Mouse (Mus musculus) stomach, postnatal 0 days (tissue): ENCODE measurements around the gene Gbf1. TPM values are rescaled to one million over a fixed set of nuclear protein-coding genes. Genes with fewer than 3 reads are reported as not detected.

ENCODE experiments used
- ATAC-seq: fragments of 200-750 bp; cut with Nextera tagmentation; 2 replicates; pipeline ENCODE4 v1.8.0; 2017; ENCODE audit not compliant: low FRiP score, low TSS enrichment
- DNase-seq: peaks from one replicate; pipeline ENCODE4 v3.0.0-alpha.2; 2016; ENCODE audit warnings: low spot score
- H3K27ac ChIP-seq: fragments of 300-500 bp; sonication (generic); replicated peaks from 2 replicates; pipeline ENCODE4 v1.5.1; 2014; ENCODE audit warnings: mild to moderate bottlenecking, control low read depth
- H3K27me3 ChIP-seq: fragments of 300-500 bp; sonication (generic); 2 replicates; pipeline ENCODE4 v1.6.1; 2014; ENCODE audit warnings: low read length; ENCODE audit not compliant: control insufficient read depth, insufficient read depth
- H3K36me3 ChIP-seq: fragments of 300-500 bp; sonication (generic); 2 replicates; pipeline ENCODE4 v1.6.1; 2014; ENCODE audit warnings: low read length, mixed read lengths; ENCODE audit not compliant: control insufficient read depth, insufficient read depth
- H3K4me1 ChIP-seq: fragments of 300-500 bp; sonication (generic); replicated peaks from 2 replicates; pipeline ENCODE4 v1.6.1; 2014; ENCODE audit warnings: antibody characterized with exemption; ENCODE audit not compliant: control insufficient read depth, insufficient read depth
- H3K4me2 ChIP-seq: fragments of 300-500 bp; sonication (generic); replicated peaks from 2 replicates; pipeline ENCODE4 v1.6.1; 2014; ENCODE audit warnings: low read depth, mild to moderate bottlenecking, control low read depth, moderate library complexity
- H3K4me3 ChIP-seq: fragments of 300-500 bp; sonication (generic); 2 replicates; pipeline ENCODE4 v1.5.1; 2014; ENCODE audit warnings: low read depth, low read length, control low read depth
- H3K9ac ChIP-seq: fragments of 300-500 bp; sonication (generic); 2 replicates; pipeline ENCODE4 v1.6.1; 2014; ENCODE audit warnings: mild to moderate bottlenecking, low read length, control low read depth, mixed read lengths
- H3K9me3 ChIP-seq: fragments of 300-500 bp; sonication (generic); 2 replicates; pipeline ENCODE4 v1.6.1; 2016; ENCODE audit warnings: low read length; ENCODE audit not compliant: control insufficient read depth
- CTCF ChIP-seq: IDR thresholded peaks from 2 replicates; pipeline ENCODE4 v1.5.1; 2016; ENCODE audit warnings: antibody characterized with exemption, low read depth, mild to moderate bottlenecking, moderate library complexity
- EP300 ChIP-seq: optimal IDR thresholded peaks from 2 replicates; pipeline ENCODE3; 2016; ENCODE audit warnings: antibody characterized with exemption
- WGBS: fragments of 180-500 bp; shearing (Covaris S2); extraction: QIAGEN DNeasy Blood & Tissue Kit; methylation state at CpG from one replicate; pipeline ENCODE4 v1.1.7; 2014; 5-methylcytosine and 5-hydroxymethylcytosine counted together
- polyA plus RNA-seq: library from polyadenylated mRNA; unstranded; fragments of >200 nt; fragmentation: Nextera tagmentation; extraction: Ambion mirVana; gene quantifications from 2 replicates; pipeline ENCODE4 v1.2.1, GENCODE M21; 2015

Gbf1 gene
- polyA plus RNA-seq, 1 experiment from 2014 or later, result 29.0 TPM

- H3K4me1 ChIP-seq, result no peaks in the 10 kb centered on the region
- H3K9ac ChIP-seq, result no peak overlapping the region
- no peaks in the 10 kb centered on the region for H3K36me3 ChIP-seq
- DNase-seq, result peak; percentile 31
- no peak overlapping the region for H3K27ac ChIP-seq
- TF ChIP-seq CTCF (peak; percentile 57), EP300 (no peak)
- no peak overlapping the region for H3K4me3 ChIP-seq
- ATAC-seq, result no peak
- H3K9me3 ChIP-seq, result no peaks in the 10 kb centered on the region
- no peak overlapping the region for H3K4me2 ChIP-seq
- 30% methylated on average over 7 of the region's 7 CpGs for WGBS
- no peaks in the 10 kb centered on the region for H3K27me3 ChIP-seq
Observed at GRCm38 (mm10) chr19:46248991-46249390, 96.7 kb downstream of the Gbf1 start.

GRCm38 (mm10) chr19:46254163-46254752, 101.9 kb downstream of the Gbf1 start:
- Histone ChIP-seq H3K36me3 (peaks cover 9% of the 10 kb centered on the region; the same call in 1 of the 2 replicates), H3K27me3 (no peaks in the 10 kb centered on the region), H3K27ac (no peak overlapping the region), H3K4me3 (no peak overlapping the region), H3K9ac (no peak overlapping the region), H3K9me3 (no peaks in the 10 kb centered on the region), H3K4me2 (no peak overlapping the region), H3K4me1 (no peaks in the 10 kb centered on the region)
- WGBS, result 33% methylated on average over 7 of the region's 7 CpGs
- ATAC-seq (no peak), DNase-seq (peak; percentile 20)
- TF ChIP-seq CTCF, result peak; percentile 89
- TF ChIP-seq EP300, result no peak

DNA sequence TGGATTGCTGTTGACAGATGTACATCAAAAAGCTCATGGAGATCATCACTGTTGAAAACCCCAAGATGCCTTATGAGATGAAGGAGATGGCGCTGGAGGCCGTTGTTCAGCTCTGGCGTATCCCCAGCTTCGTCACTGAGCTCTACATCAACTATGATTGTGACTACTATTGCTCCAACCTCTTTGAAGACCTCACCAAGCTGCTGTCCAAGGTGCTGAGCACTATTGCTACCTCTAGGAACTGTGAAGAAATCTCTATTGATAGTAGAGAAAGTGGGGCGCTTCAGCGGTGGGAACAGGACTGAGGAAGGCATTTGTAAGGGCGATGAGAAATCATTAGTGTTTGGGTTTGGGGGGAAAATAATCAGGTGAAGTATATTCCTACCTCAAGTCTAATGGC, 112.5 kb downstream of the Gbf1 start:
- no peaks in the 10 kb centered on the region for H3K4me1 ChIP-seq
- H3K4me3 ChIP-seq, result no peak overlapping the region
- H3K27ac ChIP-seq, result no peak overlapping the region
- H3K9me3 ChIP-seq, result no peaks in the 10 kb centered on the region
- WGBS, result 91% methylated on average over 7 of the region's 7 CpGs
- no peaks in the 10 kb centered on the region for H3K27me3 ChIP-seq
- ATAC-seq (no peak), DNase-seq (no peak)
- no peak overlapping the region for H3K4me2 ChIP-seq
- H3K9ac ChIP-seq, result no peak overlapping the region
- H3K36me3 ChIP-seq, result peaks cover 51% of the 10 kb centered on the region
- TF ChIP-seq EP300 (no peak), CTCF (no peak)

DNA sequence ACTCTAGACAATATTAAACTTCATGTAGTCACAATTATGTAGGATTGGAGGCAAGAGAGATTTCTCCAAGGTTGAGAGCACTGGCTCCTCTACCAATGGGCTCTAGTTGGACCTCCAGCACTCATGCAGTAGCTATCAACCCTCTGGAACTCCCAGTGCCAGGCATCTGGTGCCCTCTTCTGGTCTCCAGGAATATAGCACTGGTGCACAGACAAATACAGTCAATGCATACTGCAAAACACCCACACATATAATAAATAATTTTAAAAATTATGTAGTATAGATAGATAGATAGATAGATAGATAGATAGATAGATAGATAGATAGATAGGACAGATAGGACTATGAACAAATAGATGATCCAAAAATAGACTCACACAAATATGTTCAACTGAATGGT, 123.0 kb downstream of the Gbf1 start:
- no peaks in the 10 kb centered on the region for H3K9me3 ChIP-seq
- no peak for ATAC-seq
- peaks cover 28% of the 10 kb centered on the region for H3K36me3 ChIP-seq
- H3K4me1 ChIP-seq, result no peaks in the 10 kb centered on the region
- no peak overlapping the region for H3K9ac ChIP-seq
- H3K4me2 ChIP-seq, result no peak overlapping the region
- TF ChIP-seq EP300 (no peak), CTCF (peak; percentile 67)
- H3K27me3 ChIP-seq, result no peaks in the 10 kb centered on the region
- peak; percentile 32 for DNase-seq
- H3K27ac ChIP-seq, result no peak overlapping the region
- H3K4me3 ChIP-seq, result no peak overlapping the region

GRCm38 (mm10) chr19:46282081-46282849, 130.0 kb downstream of the Gbf1 start:
- Histone ChIP-seq H3K4me3 (no peak overlapping the region), H3K4me1 (no peaks in the 10 kb centered on the region), H3K4me2 (no peak overlapping the region), H3K9ac (no peak overlapping the region), H3K9me3 (no peaks in the 10 kb centered on the region), H3K27ac (no peak overlapping the region), H3K27me3 (no peaks in the 10 kb centered on the region), H3K36me3 (peaks cover 41% of the 10 kb centered on the region)
- TF ChIP-seq CTCF (peak; percentile 45), EP300 (no peak)
- no peak for DNase-seq
- 95% methylated on average over 11 of the region's 11 CpGs for WGBS
- ATAC-seq, result no peak

DNA sequence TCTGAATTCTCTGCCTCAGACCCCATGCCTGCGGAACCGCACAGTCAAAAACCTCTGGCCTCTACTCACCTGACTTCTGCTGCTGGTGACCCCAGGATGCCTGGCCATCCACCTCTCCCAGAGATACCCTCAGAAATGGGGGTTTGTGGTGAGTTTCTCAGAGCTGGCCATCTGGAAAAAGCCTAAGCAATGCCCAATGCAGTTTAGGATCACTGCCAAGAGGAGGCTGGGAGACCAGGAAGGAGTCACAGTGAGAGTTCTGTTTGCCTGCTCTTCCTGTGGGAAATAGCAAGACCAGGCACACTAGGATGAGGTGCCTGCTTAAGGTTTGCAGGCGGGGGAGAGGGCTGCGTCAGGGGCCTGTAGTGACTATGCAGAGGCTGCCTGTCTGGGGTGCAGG, 132.4 kb downstream of the Gbf1 start:
- ATAC-seq, result no peak
- Histone ChIP-seq H3K4me2 (no peak overlapping the region), H3K27ac (no peak overlapping the region), H3K4me1 (no peaks in the 10 kb centered on the region), H3K36me3 (peaks cover 33% of the 10 kb centered on the region), H3K9ac (no peak overlapping the region), H3K9me3 (no peaks in the 10 kb centered on the region), H3K27me3 (no peaks in the 10 kb centered on the region), H3K4me3 (no peak overlapping the region)
- DNase-seq, result no peak
- TF ChIP-seq CTCF (no peak), EP300 (no peak)
- WGBS, result 91% methylated on average over 4 of the region's 4 CpGs
